Mouse (Mus musculus) liver, embryonic 14.5 days (tissue): ENCODE measurements around the gene Kirrel3.

Experiments
- CTCF ChIP-seq: IDR thresholded peaks from 2 replicates; pipeline ENCODE4 v1.5.1; 2016; ENCODE audit warnings: antibody characterized with exemption, low read depth, control low read depth
- EP300 ChIP-seq: IDR thresholded peaks from 2 replicates; pipeline ENCODE4 v1.6.1; 2016; ENCODE audit warnings: antibody characterized with exemption, low read depth

DNA sequence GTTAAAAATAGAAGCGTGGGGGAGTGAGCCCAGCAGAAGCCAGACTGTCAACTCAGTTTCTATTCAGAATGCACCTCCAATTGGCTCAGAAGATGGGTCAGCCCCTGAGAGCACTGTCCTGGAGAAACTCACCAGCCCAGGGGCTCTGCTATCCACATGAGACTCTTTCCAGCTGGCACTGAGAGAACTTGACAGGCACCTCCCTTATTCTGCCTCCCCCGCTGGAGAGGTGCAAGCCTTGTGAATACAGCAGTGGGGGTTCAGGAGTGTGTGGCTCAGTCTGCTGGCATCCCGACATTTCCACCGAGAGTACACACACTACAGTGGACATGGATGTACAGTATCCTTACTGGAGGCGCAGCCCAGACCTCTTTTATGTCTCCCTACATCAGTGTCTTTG is 210.0 kb downstream of the Kirrel3 start:
- TF ChIP-seq CTCF (no peak), EP300 (no peak)
